Mouse (Mus musculus) forebrain, embryonic 12.5 days (tissue): ENCODE results near the gene Golim4. TPM values are rescaled to one million over a fixed set of nuclear protein-coding genes. Genes with fewer than 3 reads are reported as not detected.

Source experiments
- ATAC-seq: fragments of 200-750 bp; cut with Nextera tagmentation; 2 replicates; pipeline ENCODE4 v1.8.0; 2017; ENCODE audit warnings: moderate TSS enrichment; ENCODE audit not compliant: low FRiP score
- H3K27ac ChIP-seq: fragments of 300-500 bp; sonication (generic); 2 replicates; pipeline ENCODE4 v1.5.1; 2016; ENCODE audit warnings: mild to moderate bottlenecking
- H3K27me3 ChIP-seq: fragments of 300-500 bp; sonication (generic); 2 replicates; pipeline ENCODE4 v1.6.1; 2016; ENCODE audit warnings: mild to moderate bottlenecking
- H3K36me3 ChIP-seq: fragments of 300-500 bp; sonication (generic); replicated peaks from 2 replicates; pipeline ENCODE4 v1.6.1; 2016; ENCODE audit warnings: mild to moderate bottlenecking
- H3K4me1 ChIP-seq: fragments of 300-500 bp; sonication (generic); 2 replicates; pipeline ENCODE4 v1.6.1; 2016
- H3K4me2 ChIP-seq: fragments of 300-500 bp; sonication (generic); 2 replicates; pipeline ENCODE4 v1.6.1; 2016; ENCODE audit warnings: mild to moderate bottlenecking, moderate library complexity
- H3K4me3 ChIP-seq: fragments of 300-500 bp; sonication (generic); replicated peaks from 2 replicates; pipeline ENCODE4 v1.5.1; 2016; ENCODE audit warnings: mild to moderate bottlenecking
- H3K9ac ChIP-seq: fragments of 300-500 bp; sonication (generic); 2 replicates; pipeline ENCODE4 v1.6.1; 2016; ENCODE audit warnings: mild to moderate bottlenecking
- H3K9me3 ChIP-seq: fragments of 300-500 bp; sonication (generic); 2 replicates; pipeline ENCODE4 v1.6.1; 2016
- WGBS: fragments of 180-500 bp; shearing (Covaris S2); methylation state at CpG from one replicate; pipeline ENCODE4 v1.1.7; 2016; 5-methylcytosine and 5-hydroxymethylcytosine counted together
- polyA plus RNA-seq: library from polyadenylated mRNA; unstranded; fragments of >200 nt; fragmentation: Nextera tagmentation; extraction: Ambion mirVana; gene quantifications from 2 replicates; pipeline ENCODE4 v1.2.1, GENCODE M21; 2016

The Golim4 gene
- polyA plus RNA-seq, 1 experiment from 2014 or later = 60.1 TPM

DNA sequence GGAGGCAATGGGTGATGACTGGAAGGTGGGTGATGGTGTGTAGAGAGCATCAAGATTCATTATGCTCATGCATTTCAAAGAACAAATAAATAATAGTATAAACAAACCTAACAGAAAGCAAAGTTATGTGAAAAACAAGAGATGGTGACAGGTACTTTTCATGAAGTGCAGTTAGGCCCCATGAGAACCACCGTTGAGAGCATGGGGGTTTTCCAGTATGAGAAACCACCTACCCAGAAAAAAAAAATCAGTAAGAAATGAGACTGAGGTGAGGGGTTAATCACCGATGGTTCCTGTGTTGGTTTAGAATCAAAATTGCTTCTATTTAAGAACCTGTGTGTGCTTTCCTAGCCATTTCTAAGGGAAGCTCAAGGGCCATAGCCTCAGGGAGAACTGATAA, 121.9 kb downstream of the Golim4 start:
- H3K36me3 ChIP-seq = no peaks in the 10 kb centered on the region
- WGBS = 93% methylated on average over 2 of the region's 2 CpGs
- no peak for ATAC-seq

More for the DNA sequence above, 121.9 kb downstream of the Golim4 start:
- Histone ChIP-seq H3K9me3 (no peaks in the 10 kb centered on the region), H3K4me3 (no peak overlapping the region), H3K4me2 (no peak overlapping the region), H3K27me3 (no peaks in the 10 kb centered on the region), H3K27ac (no peak overlapping the region), H3K9ac (no peak overlapping the region), H3K4me1 (no peaks in the 10 kb centered on the region)

Other genes starting within 250 kb of the Golim4 start
- not detected in 2 replicates for gene Gm29133, start 208.8 kb downstream of the Golim4 start, polyA plus RNA-seq
- 18.7 and 25.3 TPM in 2 replicates for gene Fstl5, start 117.3 kb upstream of the Golim4 start, polyA plus RNA-seq